Mouse (Mus musculus): ENCODE measurements around the gene Cdrt4. TPM values are rescaled to one million over a fixed set of nuclear protein-coding genes. Genes with fewer than 3 reads are reported as not detected.

Gene Cdrt4
- polyA plus RNA-seq, 1 experiment: not detected

DNA sequence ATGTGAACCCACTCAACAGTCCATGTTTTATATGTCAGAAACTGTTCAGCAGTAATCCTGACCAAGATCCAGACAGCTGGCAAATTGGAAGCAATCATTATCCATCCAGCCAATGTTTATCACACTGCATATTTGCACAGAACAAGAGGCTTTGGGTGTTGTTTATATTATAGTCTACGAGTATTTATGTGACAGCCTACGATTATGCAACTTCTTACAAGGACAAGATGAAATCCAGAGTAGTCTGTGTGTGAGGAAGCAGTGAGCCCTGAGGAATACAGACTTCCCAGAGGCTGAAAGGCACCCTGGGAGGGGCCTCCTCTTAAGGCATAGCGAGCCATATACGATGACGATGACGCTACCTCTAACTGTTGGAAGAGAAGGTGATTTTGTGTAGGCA is 74.5 kb downstream of the Cdrt4 start:
- H3K4me1 ChIP-seq (ENCODE audit: control insufficient read depth, insufficient read depth, low read length): peaks cover 2% of the 10 kb centered on the region
- H3K27ac ChIP-seq (ENCODE audit: control insufficient read depth, insufficient read depth, low read depth, low read length, poor library complexity): no peak overlapping the region
- WGBS: 75% methylated on average over 6 of the region's 6 CpGs
- no peak overlapping the region for H3K4me3 ChIP-seq (replicated peaks; ENCODE audit: control insufficient read depth, low read depth, low read length)
- TF ChIP-seq CTCF (IDR thresholded peaks at IDR 0.05; ENCODE audit: control insufficient read depth, insufficient read depth, low read length): no peak
- no peak for TF ChIP-seq POLR2A (IDR thresholded peaks at IDR 0.05; ENCODE audit: borderline replicate concordance, control insufficient read depth, low read depth, low read length)

DNA sequence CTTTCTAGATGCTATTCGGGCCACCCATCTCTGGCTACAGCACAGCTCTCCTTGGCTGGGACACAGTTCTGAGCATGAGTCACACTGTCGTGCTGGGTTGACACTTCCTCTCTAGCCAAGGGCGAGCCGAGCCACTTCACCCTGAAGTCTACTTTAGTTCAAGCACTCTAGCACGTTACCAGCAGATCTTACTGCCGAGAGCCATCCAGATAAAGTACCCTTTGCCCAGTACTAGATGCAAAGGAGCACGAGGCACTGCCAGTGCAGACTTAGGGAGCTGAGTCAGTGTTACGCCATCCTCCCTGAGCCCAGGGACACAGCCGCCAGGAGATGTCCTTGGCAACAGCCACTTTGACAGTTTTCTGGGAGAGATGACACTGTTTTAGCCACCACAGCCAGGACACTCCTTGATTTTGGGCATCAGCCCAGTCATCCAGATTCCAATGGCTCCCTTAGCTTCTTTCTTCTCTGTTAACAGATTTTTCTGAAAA is 75.7 kb downstream of the Cdrt4 start:
- Histone ChIP-seq H3K4me1 (ENCODE audit: control insufficient read depth, insufficient read depth, low read length) (no peaks in the 10 kb centered on the region), H3K27ac (ENCODE audit: control insufficient read depth, insufficient read depth, low read depth, low read length, poor library complexity) (no peak overlapping the region), H3K4me3 (replicated peaks; ENCODE audit: control insufficient read depth, low read depth, low read length) (no peak overlapping the region)
- no peak for TF ChIP-seq CTCF (IDR thresholded peaks at IDR 0.05; ENCODE audit: control insufficient read depth, insufficient read depth, low read length)
- TF ChIP-seq POLR2A (IDR thresholded peaks at IDR 0.05; ENCODE audit: borderline replicate concordance, control insufficient read depth, low read depth, low read length): no peak
- 37% methylated on average over 9 of the region's 9 CpGs for WGBS

DNA sequence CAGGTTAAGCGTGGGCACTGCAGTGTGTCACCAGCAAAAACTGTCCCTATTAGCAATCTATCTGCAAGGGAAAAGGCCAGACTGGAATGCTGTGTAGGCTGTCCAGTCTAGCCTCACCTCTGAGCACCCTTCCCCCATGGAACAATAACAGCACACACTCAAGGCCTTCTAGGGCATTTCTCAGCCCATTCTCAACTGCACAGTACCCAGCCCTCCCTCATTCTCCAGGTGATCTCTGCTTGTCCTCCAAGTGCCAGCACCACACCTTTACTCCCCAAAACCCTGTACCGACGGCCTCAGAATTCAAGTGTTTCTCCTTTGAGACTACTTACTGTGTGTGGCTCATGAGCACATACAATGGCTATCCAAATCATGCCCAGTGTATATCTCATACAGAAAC is 77.1 kb downstream of the Cdrt4 start:
- Histone ChIP-seq H3K27ac (ENCODE audit: control insufficient read depth, insufficient read depth, low read depth, low read length, poor library complexity) (no peak overlapping the region), H3K4me3 (replicated peaks; ENCODE audit: control insufficient read depth, low read depth, low read length) (no peak overlapping the region), H3K4me1 (ENCODE audit: control insufficient read depth, insufficient read depth, low read length) (no peaks in the 10 kb centered on the region)
- no peak for TF ChIP-seq CTCF (IDR thresholded peaks at IDR 0.05; ENCODE audit: control insufficient read depth, insufficient read depth, low read length)
- TF ChIP-seq POLR2A (IDR thresholded peaks at IDR 0.05; ENCODE audit: borderline replicate concordance, control insufficient read depth, low read depth, low read length): no peak
- WGBS: 81% methylated on average over 3 of the region's 3 CpGs

DNA sequence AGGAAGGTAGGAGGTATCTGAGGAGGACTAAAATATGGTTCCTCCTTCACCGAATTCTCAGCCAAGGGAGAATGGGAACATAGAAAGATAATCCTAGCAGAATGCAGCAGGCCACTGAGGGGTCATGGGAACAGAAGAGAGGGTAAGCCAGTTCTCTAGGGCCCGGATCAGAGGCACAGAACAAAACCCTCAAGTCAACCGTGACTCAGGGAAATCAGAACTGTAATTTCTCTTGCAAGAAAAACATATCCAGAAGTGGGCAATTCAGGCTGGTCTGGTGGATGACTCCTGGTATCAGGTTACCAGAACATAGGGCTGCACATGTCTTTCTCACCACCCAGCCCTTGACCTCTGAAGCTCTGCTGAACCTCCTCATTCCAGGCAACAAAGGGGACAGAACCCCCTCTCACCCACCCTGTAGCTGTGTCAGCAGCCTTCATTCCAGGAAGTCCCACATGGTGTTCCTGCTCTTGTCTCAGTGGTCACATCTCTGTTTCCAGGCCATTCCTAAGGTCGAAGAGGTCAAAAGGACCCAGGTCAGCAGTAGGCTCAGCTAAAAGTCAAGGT is 78.2 kb downstream of the Cdrt4 start:
- Histone ChIP-seq H3K4me3 (replicated peaks; ENCODE audit: control insufficient read depth, low read depth, low read length) (no peak overlapping the region), H3K4me1 (ENCODE audit: control insufficient read depth, insufficient read depth, low read length) (no peaks in the 10 kb centered on the region), H3K27ac (ENCODE audit: control insufficient read depth, insufficient read depth, low read depth, low read length, poor library complexity) (no peak overlapping the region)
- 49% methylated on average over 4 of the region's 4 CpGs for WGBS
- TF ChIP-seq CTCF (IDR thresholded peaks at IDR 0.05; ENCODE audit: control insufficient read depth, insufficient read depth, low read length): no peak
- TF ChIP-seq POLR2A (IDR thresholded peaks at IDR 0.05; ENCODE audit: borderline replicate concordance, control insufficient read depth, low read depth, low read length): no peak

DNA sequence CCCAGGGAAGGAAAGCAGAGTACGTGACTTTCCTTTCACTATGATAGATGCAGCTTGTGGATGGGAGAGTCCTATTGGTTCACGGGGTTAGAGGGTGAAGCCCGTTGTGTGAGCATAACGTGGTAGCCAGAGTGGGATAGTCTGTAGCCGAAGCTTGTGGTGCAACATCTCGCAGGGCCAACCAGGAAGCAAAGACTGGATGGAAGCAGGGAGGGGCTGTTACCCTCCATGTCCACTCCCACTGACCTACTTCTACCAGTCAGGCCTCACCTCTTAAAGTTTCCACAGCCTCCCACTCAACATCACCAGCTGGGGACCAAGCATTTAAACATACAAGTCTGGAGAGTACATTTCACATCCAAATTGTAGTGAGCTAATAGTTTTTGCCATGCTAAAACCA is 78.7 kb downstream of the Cdrt4 start:
- no peak for TF ChIP-seq POLR2A (IDR thresholded peaks at IDR 0.05; ENCODE audit: borderline replicate concordance, control insufficient read depth, low read depth, low read length)
- no peak for TF ChIP-seq CTCF (IDR thresholded peaks at IDR 0.05; ENCODE audit: control insufficient read depth, insufficient read depth, low read length)
- no peaks in the 10 kb centered on the region for H3K4me1 ChIP-seq (ENCODE audit: control insufficient read depth, insufficient read depth, low read length)
- no peak overlapping the region for H3K4me3 ChIP-seq (replicated peaks; ENCODE audit: control insufficient read depth, low read depth, low read length)
- WGBS: 75% methylated on average over 6 of the region's 6 CpGs
- no peak overlapping the region for H3K27ac ChIP-seq (ENCODE audit: control insufficient read depth, insufficient read depth, low read depth, low read length, poor library complexity)

DNA sequence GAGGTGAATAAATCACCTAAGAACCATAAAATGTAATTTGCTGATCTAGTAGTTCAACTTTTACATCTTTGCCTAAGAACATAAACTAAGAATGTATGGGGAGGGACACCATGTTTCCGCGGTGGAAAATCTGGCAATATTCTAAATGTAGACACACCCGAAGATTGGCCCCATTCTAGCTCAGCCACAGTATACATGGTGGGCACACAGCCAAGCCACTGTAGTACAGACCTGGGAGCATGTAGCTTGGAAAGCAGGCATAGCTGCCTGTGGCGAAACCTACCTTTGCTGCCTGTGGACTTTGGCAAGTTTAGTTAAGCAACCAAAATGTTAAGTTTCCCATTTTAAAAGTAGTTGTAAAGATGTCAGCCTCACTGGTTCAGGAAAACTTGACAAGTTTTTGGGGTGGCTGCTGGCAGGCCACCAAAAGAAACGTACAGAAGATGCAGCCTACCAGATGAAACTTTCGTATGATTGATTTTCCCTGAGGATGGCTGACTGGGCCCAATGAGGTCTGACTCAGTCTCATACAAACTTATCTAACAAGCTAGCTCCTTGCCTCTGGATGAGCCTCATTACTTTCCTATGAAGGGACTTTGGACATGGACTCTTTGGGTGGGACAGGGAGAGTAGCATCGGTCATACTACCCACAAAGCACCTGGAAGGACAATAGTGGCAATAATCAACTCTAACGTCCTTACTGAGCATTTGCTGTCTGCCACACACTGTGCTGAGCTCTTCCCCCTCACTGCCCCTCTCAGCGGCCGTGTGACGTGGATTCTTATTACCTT is 84.6 kb downstream of the Cdrt4 start:
- WGBS: 76% methylated on average over 11 of the region's 11 CpGs
- no peaks in the 10 kb centered on the region for H3K4me1 ChIP-seq (ENCODE audit: control insufficient read depth, insufficient read depth, low read length)
- no peak for TF ChIP-seq POLR2A (IDR thresholded peaks at IDR 0.05; ENCODE audit: borderline replicate concordance, control insufficient read depth, low read depth, low read length)
- no peak for TF ChIP-seq CTCF (IDR thresholded peaks at IDR 0.05; ENCODE audit: control insufficient read depth, insufficient read depth, low read length)
- no peak overlapping the region for H3K27ac ChIP-seq (ENCODE audit: control insufficient read depth, insufficient read depth, low read depth, low read length, poor library complexity)
- no peak overlapping the region for H3K4me3 ChIP-seq (replicated peaks; ENCODE audit: control insufficient read depth, low read depth, low read length)

DNA sequence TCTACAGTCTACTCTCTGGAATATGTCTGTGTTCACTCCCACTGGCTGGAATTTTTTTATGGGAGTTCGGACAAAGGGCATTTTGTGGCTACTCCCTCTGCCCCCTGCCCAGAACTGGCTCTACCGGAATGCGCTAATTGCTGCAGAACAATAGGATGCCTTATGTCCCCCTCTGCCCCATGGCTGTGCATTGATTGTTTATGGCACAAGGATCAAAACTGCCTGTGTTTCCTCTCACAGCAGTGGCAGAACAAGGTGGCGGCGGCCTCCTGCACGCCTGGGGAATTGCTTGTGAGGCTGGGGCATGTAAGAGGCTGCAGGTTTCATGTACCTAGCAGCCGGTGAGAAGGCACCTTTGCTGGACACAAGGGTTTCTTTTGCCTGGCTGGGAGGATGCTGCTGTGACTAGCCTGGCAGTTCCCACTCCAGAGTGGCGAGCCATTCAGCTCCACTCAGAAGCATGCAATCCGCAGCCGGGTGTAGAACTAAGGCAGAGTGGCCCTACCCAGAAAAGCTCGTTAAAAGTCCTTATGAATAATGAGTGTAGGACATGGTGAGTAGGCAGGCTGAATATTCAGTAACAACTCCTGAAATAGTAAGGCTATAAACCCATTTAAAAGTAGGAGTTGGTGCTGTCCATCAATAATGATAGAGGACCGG is 89.1 kb downstream of the Cdrt4 start:
- TF ChIP-seq CTCF (IDR thresholded peaks at IDR 0.05; ENCODE audit: control insufficient read depth, insufficient read depth, low read length): no peak
- TF ChIP-seq POLR2A (IDR thresholded peaks at IDR 0.05; ENCODE audit: borderline replicate concordance, control insufficient read depth, low read depth, low read length): no peak
- H3K27ac ChIP-seq (ENCODE audit: control insufficient read depth, insufficient read depth, low read depth, low read length, poor library complexity): no peak overlapping the region
- H3K4me1 ChIP-seq (ENCODE audit: control insufficient read depth, insufficient read depth, low read length): no peaks in the 10 kb centered on the region
- H3K4me3 ChIP-seq (replicated peaks; ENCODE audit: control insufficient read depth, low read depth, low read length): no peak overlapping the region
- 75% methylated on average over 12 of the region's 12 CpGs for WGBS

Other genes with a start within 250 kb of the Cdrt4 start
- gene Zfp287, start 219.3 kb upstream of the Cdrt4 start, polyA plus RNA-seq (2011; ENCODE audit: insufficient read depth, insufficient read length, low replicate concordance, missing spikeins): 0.66 and 2.3 TPM in 2 replicates
- not detected in 2 replicates for gene Gm10428, start 198.1 kb upstream of the Cdrt4 start, polyA plus RNA-seq (2011; ENCODE audit: insufficient read depth, insufficient read length, low replicate concordance, missing spikeins)
- gene Zfp286, start 161.7 kb upstream of the Cdrt4 start, polyA plus RNA-seq (2011; ENCODE audit: insufficient read depth, insufficient read length, low replicate concordance, missing spikeins): 1.9 and 2.6 TPM in 2 replicates
- 1.5 and 4.3 TPM in 2 replicates for gene Trim16, start 131.0 kb upstream of the Cdrt4 start, polyA plus RNA-seq (2011; ENCODE audit: insufficient read depth, insufficient read length, low replicate concordance, missing spikeins)
- 0.79 and 2.5 TPM in 2 replicates for gene Fbxw10, start 104.1 kb upstream of the Cdrt4 start, polyA plus RNA-seq (2011; ENCODE audit: insufficient read depth, insufficient read length, low replicate concordance, missing spikeins)
- gene Tvp23b, start 71.7 kb upstream of the Cdrt4 start, polyA plus RNA-seq (2011; ENCODE audit: insufficient read depth, insufficient read length, low replicate concordance, missing spikeins): 6.4 and 11.0 TPM in 2 replicates
- gene Tekt3, start 110.5 kb downstream of the Cdrt4 start, polyA plus RNA-seq (2011; ENCODE audit: insufficient read depth, insufficient read length, low replicate concordance, missing spikeins): not detected in 2 replicates
- gene Pmp22, start 177.8 kb downstream of the Cdrt4 start, polyA plus RNA-seq (2011; ENCODE audit: insufficient read depth, insufficient read length, low replicate concordance, missing spikeins): 2.7 and 4.2 TPM in 2 replicates